Mouse (Mus musculus): Measurements from ENCODE around the gene Mylk4.

DNA sequence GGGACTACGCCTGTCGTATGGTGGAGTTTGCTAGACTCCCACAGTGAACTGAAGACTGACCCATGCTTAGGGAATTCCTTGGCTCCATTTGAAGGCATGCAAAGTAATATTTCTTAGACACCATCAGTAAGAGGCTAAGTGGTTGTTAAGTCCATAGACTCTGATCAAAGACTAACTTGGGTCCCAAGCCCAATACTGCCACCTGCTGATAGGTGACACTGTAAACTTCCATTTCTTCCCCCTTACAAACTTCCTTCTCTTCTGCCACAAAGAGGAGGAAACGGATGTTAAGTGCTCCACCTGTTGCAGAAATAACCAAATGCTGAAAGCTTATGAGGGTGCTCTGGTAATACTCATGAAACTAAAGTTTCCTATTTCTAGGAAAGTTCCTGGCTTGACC, 121.7 kb downstream of the Mylk4 start:
- no peak for TF ChIP-seq CTCF (IDR thresholded peaks at IDR 0.05; ENCODE audit: control insufficient read depth, insufficient read depth, low read length)
- TF ChIP-seq POLR2A (IDR thresholded peaks at IDR 0.05; ENCODE audit: borderline replicate concordance, control insufficient read depth, low read depth, low read length): no peak
